Mouse (Mus musculus) forelimb bud, embryonic 11.5 days (tissue): ENCODE results near the gene Naa80.
"Not testable (repeated sequence)": the region's sequence is repeated elsewhere in the genome, so short reads cannot be mapped to it uniquely, and the experiment has no call there.

Experiments used
- DNase-seq: peaks from one replicate; pipeline ENCODE4 v3.0.0-alpha.2; 2012; ENCODE audit warnings: low read depth, low spot score

The Naa80 gene

DNA sequence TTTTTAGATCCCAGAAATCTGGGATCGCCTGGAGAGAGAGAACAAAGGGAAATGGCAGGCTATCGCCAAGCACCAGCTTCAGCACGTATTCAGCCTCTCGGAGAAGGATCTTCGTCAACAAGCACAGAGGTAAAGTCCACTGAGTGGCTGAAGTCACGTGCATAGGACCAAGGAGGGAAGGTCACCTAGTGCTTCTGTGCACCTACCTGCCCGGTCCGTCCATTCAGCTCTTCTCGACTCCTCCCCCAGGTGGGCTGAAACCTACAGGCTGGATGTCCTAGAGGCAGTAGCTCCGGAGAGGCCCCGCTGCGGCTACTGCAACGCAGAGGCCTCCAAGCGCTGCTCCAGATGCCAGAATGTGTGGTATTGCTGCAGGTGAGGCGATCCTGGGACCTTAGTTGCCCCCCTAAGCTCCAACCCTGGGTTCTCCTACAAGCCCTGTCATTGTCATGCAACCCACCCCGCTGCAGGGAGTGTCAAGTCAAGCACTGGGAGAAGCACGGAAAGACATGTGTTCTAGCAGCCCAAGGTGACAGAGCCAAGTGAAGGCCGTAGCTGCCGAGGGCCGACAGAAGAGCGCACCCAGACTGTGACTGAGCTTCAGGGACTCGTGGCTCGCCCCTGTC lies 28.1 kb upstream of the Naa80 start:
- no peak for DNase-seq

DNA sequence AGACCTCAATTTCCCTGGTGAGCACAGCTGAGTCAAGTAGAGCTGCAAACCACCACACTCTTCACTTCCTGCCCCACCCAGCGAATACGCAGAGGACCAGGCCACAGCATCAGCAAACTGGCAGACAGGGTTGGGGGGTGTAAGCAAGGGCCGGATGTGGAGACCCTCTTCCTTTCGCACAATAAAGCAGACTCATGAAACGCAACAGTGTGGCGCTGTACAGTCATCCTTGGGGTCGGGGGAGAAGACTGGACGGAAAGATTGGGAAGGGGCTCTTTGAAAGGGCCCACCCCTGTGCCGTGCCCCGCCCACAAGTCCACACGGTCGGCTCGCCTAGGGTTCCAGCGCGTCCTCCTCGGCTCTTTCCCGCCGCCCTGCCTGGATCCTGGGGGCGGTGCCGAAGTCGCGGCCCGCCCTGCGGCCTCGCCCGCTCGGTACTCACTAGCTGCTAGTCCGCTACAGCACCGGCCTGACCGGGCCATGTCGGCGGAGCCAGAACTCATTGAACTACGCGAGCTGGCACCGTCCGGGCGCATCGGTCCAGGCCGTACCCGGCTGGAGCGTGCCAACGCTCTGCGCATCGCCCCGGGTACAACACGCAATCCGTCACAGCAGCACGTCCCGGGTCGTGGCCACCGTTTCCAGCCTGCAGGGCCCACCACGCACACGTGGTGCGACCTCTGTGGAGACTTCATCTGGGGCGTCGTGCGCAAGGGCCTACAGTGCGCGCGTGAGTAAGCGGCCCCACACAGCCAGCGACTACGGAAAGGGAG lies 27.4 kb upstream of the Naa80 start, which contains the start of gene Rassf1:
Gene Rassf1 (plus strand): TSS at position 439 of the 773 bp plus-strand sequence.
- peak; percentile 66 for DNase-seq

DNA sequence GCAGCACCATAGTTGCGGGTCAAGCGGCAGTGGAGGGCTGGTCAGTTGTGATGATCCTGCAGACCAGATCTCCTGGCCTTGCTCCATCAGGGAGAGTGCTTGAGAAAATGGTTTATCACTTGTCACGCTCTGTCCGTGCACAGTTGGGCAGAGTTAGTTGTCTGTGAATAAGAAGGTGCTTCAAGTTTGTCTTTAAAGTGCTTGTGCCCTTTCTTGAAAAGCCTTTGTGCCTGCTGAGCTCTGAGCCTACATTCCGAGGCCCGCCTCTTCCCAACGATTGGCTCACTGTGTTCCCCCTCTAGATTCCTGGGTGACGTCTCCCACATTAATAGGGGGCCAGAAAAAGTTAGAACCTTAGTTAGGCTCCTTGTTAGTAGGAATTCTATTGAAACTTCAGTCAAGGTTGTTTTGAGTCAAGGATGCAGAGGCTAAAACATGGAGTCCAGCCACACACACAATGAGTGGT lies 26.8 kb upstream of the Naa80 start:
- no peak for DNase-seq

DNA sequence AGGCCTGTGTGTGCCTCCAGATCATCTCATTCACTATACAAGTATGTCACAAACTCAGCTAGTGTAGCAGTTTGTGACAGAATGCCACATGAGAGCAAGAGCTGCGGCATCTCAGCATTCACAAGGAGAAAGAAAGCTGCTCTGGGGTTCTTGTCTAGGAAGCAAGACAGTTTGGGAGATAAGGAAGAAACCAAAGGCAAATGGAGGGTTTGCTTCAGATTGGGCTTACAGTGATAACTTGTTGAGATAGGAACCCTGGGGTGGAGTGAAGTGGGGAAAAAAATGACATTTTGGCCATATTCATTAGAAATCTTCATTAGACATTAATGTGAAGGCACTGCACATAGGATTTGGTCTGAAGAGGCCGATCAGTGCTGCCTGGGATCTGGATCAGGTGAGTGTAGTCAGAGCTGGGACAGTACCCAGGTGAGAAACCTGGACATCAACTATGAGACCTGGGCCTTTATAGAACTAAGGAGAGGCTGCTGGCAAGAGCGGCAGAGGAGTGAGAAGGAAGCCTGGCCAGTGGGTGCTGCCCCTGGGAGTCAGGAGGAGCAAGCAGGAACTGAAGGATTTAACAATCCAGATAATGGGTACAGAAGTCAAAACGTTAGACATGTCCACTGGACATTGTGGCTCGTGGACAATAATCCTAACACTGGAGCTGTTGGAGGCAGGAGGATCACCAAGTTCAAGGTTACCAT lies 25.8 kb upstream of the Naa80 start:
- no peak for DNase-seq

DNA sequence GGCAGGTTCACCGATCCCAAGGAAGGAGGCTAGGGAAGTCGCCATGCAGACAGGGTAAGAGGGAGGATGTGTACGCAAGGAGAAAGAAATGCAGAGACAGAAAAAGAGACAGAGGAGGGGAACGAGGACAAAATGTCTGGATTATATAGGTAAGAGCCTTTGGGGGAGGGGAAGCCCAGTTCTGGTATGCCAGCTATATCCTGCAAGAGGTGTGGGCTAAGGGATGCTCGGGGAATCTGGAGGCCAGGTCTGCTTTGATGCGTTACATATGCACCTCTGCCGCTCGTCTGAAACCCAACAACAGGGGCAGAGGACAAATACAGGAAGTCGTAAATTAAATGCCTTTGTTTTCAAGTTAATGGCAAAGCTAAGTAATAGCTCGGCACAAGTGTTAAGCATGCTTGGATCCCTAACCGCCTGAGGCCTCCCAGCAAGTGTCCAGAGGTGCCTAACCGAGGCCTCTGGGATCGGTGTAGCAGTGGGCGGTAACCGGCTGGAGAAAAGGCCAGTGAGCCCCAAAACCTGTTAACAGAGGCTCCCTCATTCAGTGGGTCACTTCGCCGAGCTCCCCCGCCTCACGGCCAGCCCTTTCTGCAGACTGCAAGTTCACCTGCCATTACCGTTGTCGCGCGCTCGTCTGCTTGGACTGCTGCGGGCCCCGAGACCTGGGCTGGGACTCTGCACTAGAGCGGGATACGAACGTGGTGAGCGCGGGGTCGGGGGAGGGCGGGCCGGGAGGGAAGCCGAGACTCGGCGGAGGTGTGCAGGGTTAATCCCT lies 25.0 kb upstream of the Naa80 start:
- DNase-seq: peak; percentile 48

DNA sequence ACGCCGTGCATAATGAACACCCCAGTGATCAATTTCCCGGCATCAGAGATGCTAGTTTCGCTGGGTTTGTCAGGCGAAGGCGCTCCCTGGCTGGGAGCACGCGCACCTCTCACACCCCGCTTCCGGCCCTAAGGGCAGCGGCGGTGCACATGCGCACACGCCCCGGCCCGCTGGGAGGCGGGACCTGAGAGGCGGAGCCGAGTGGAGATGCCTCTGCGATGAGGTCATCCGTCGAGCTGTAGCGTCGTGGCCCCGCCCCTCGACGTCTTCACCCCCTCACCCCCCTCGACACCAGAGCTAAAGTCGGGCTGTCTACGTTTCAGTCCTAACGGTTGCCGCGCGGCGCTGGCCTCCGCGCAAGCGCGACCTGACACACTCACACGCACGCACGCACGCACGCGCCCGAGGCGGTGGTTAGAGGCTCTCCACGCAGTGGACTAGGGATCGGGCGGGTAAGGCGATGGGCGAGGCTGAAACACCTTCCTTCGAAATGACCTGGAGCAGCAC lies 24.3 kb upstream of the Naa80 start:
- DNase-seq: peak; percentile 99

DNA sequence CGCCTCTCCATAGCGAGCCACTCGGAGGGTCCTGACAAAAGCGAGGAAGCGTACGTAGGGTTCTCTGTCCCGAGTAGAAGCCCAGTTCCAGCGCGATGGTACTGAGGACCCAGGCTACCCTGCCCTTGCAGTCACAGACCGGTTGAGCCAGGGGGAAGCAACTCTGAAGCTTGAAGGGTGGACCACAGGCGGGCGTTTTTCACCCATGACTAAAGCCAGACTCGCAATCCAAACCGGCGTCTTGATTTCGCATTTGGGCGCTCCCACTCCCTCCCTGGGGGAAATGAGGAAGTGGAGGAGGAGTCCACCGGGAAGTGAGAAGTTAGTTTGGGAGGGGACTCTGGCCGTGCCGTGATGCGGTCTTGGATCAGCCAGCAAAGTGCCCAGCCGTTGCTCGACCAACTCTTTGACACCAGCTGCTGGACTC lies 23.6 kb upstream of the Naa80 start:
- no peak for DNase-seq

DNA sequence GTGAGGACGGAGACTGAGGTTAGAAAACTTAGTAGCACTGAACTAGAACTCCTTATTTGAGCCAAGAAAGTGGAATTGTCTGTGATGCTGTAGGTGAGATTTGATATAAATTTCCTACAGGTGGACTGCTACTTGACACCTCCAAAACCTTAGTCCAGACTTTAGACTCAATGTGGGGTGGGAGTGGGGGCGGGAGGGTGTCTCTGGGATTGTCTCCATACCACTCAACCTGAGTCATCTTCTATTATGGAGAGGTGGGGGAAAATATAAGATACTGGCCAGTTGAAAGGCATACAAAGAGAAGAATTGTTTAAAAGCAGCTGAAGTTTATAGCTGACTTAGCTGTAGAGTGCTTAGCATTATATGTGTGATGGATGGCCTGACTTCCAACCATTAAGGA lies 23.0 kb upstream of the Naa80 start:
- no peak for DNase-seq

DNA sequence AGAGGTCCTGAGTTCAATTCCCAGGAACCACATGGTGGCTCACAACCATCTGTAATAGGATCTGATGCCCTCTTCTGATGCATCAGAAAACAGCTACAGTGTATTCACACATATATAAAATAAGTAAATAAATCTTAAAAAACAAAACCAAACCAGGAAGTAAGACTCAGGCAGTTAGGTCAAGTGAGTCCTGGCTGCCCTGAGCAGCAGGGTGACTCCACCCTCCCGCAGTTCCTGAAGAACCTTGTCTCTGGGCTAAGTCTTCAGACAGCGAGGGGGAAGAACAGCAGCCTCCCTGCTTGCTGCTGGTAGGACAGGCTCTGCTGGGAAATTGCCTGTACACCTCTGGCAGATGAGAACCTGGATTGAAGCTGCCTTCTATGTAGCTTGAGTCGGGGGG lies 22.3 kb upstream of the Naa80 start:
- no peak for DNase-seq

DNA sequence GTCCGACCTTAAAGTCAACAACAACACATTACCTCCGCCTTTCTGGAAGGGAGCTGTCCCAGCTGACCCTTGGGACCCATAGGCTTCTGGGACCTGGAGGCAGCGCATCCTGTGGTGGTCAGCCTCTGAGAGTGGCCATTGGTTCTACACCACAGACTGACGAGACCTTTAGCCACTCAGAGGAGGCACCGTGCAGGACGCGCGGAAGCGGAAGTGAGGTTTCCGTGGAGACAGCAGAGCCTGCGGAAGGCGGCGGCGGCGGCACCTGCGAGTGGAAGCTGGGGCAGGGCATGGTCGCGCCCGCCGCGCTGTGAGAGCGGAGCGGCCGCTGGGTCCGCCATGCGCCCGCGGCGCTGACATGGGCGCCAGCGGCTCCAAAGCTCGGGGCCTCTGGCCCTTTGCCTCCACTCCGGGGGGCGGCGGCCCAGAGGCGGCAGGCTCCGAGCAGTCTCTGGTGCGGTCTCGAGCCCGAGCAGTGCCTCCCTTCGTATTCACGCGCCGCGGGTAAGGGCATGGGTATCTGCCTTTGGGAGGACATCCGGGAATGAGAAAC lies 15.6 kb upstream of the Naa80 start, which contains the start of gene Tusc2:
Gene Tusc2 (plus strand): TSS at position 227 of the 553 bp plus-strand sequence.
- peak; percentile 93 for DNase-seq

DNA sequence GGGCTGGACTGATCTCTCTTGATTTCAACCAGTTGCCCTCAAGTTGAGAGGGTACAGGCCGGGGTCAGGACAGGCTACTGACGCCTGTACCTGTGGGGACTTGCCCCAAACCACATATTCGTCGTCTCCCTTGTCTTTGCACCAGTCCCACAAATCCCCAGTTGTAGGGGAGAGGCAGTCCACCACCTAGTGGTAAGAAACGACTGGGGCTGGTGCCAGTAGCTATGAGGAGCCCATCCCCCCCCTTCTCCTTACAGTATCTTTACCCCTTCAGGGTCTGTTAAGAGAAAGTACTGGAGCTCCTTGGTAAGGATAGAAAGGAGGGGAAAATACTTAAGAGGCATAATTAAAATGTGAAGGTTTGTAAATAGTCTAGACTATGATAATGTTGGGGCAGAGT lies 13.1 kb upstream of the Naa80 start:
- DNase-seq: not testable (repeated sequence)

DNA sequence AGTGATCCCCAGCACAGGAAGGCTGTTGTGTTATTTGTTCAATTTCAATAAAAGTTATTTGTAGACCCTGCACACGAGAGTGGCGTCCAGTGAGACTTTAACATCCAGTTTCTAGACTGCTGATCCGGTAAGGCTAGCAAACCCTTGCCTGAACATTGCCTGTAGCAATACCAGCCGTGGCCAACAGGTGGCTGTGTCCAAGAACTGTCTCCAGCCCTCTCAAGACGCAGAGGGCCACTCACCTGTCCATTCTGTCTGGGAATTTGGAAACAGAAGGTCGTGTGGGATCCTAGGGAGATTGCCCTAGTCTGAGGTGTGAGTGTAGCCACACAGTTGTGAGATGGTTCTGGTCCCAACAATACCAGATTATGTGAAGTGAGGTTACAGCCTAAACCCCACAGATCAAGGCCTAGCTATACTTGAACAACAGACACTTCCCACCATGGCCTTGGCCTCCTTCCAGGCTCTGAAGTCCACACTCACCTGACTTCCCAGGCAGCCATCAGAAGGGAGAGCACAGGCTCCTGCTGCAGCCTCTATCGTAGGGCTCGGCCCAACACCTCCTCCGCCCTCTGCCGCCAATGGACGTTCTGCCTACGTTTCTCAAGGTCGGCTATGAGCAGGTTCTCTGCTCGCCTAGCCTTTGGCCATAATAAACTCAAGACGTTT lies 12.5 kb upstream of the Naa80 start:
- peak; percentile 75 for DNase-seq

DNA sequence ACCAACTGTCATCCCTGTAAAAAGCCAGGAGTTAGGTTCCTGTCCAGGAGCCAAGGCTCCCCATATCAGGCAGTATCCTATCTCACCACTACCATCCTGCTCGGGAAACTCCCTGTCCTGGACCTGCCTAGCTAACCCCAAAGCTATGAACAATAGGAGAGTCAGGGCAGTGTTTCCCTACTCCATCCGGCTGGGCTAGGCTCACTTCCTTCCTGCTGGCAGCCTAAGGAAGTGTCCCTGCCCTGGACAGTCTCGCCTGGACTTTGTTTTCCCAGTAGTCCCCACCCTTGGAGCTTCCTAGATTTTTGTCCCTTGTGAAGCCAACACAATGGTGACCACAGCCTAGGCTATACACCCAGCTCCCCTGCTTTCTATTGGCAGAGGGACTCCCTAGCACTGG lies 11.8 kb upstream of the Naa80 start:
- no peak for DNase-seq

DNA sequence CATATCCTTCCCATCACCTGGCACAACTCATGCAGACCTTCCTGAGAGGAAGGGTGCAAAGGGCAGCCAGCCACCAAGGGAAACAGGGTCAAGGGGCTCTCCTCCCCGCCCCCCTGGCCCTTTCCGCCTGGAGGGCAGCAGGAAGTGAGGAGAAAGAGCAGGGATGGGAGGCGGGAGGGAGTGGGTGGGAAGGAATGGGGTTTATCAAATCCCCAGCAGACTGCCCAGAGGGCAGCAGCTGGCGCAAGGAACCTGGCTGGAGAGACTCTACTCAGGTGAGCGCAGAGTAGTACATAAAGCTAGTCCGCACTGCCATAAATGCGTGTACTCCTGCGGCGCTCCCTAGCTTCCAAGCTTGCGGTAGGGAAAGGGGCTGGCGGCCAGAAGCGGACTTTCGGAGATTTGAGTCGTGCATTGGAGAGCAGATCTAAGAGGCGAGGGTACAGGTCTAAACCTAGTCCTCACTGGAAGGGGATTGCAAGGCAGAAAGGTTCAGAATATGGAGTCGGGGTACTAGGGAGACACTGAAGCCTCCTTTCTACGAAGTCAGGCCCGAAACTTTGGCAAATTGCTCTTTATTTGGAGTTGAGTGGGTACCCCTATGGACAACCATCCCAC lies 10.9 kb upstream of the Naa80 start, which contains the start of gene Hyal2:
Gene Hyal2 (plus strand): TSS at position 244 of the 618 bp plus-strand sequence.
- DNase-seq: no peak

DNA sequence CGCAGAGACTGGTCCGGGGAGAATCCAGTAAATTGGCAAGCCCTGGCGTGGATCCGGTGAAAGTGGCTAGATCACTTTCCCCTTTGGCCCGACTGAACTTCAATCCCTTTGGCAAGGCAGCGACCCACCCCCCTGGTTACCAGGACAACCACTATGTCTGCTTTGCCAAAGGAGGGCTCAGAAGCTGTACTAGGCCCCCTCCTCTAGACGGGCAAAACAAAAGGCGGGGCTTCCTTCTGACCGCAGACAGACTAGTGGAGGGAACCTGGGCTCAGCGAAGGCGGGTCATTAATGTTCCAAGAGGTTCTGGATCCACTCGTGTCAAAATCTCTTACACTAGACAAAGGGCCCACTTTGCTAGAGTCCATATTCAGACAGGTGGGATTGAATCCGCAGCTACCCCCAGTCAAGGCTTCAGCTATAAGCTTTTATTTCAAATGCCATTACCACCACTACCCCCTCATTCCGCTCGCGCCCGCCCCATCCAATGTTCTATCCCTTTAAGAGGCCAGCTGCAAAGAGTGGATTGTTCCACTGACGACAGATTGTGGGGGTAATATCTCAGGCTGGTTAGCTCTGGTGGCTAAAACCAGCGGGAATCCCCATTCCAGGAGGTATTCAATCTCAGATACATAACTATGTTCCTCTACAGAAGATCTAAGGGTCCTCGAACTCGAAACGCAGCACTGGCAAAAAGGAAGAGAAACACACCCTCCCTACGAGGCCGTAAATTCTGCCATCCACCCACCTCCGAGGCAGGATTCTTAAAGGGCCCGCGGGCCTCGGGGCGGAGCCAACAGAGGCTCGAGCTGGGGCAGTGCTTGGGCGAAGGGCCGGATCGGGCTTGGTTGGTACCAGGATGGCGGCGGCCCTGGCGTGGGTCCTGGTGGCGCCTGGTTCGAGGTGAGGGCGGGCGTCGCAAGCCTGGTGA lies 10.1 kb upstream of the Naa80 start:
- peak; percentile 89 for DNase-seq

DNA sequence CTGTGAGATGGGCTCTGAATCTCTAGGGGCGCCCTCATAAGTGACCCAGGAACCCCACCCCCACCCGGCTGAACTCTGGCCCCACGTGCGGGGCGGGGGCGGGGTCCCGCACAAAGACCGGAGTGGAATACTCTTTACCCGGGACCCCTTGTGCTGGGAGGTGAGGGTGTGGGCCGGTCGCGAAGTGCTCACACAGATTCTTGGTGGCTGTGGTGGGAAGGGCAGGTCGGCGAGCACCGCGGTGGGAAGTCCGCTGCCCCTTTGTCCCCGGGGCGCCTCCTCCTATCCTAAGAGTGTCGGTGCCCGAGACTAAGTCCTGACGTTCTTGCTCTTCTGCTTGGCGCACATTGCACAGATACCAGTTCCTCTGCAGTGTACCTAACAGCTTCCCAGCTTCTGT lies 9.4 kb upstream of the Naa80 start:
- DNase-seq: no peak

DNA sequence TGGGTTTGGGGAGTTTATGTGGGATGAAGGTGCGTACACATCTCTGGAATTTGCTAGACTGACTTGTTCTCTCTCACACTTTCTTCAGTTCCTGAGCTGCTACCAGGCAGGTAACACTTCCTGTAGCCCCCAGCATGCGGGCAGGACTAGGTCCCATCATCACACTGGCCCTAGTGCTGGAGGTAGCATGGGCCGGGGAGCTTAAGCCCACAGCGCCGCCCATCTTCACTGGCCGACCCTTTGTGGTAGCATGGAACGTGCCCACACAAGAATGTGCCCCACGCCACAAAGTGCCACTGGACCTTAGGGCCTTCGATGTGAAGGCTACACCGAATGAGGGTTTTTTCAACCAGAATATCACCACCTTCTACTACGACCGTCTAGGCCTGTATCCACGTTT lies 8.7 kb upstream of the Naa80 start:
- no peak for DNase-seq

DNA sequence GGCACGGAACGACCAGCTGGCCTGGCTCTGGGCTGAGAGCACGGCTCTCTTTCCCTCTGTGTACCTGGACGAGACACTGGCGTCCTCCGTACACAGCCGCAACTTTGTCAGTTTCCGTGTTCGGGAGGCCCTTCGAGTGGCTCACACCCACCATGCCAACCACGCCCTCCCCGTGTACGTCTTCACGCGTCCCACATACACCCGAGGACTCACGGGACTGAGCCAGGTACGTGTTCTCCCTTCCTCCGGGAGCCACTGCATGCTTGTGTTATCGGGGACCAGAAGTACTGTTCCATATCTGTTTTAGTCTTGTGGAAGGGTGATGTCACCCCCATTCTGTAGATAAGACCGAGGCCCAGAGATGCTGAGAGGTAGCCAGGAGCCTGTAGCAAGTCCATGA lies 7.8 kb upstream of the Naa80 start:
- no peak for DNase-seq
